Mouse (Mus musculus) heart, postnatal 25 days (tissue): ENCODE measurements at regions not wholly inside any gene's neighbourhood (a gene's known extent, or its start where the extent isn't known, plus 50 kb on each side); places are given as distances from the start of the nearest gene placed in this dataset.

Experiments used
- DNase-seq: peaks from one replicate; pipeline ENCODE4 v3.0.0; 2022; ENCODE audit warnings: low spot score
- intact Hi-C: fragments of 180-260 bp; cut with DNase I; formaldehyde crosslinking; loops from one replicate; pipeline ENCODE4 v1.15.1; 2025

DNA sequence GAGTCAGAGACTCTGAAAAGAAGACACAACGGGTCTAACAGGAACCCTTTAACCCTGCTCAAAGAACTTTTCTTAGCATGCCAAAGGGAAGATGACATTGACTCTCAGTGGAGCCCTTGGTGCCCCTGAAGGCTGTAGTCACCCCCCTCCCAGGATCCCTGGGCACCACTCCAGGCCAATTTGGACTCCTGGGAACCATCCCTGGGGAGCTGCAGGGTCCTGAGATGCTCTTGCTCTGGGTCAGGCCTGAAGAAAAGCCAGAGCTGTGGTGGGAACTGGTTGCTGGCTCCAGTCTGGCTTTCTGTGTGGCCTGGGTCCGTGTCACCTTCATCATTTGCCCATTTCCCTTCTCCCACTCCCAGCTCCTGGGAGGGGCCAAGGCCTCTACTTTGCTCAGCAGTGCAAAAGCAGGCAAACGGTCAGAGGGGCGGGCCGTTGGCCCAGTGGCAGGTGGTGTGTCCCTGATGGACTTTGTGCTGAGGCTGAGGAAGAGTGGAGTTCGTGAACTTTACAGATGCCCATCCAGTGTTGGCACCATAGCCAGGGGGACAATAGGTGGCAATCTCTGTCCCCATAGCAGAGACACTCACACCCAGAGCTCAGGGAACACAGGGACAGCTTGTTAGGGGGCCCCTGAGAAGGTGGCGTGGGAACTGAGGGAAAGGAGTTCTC is 69.1 kb upstream of the Ccnd1 start:
- intact Hi-C loops: no loop called here
- no peak for DNase-seq

- intact Hi-C loops: no loop called here
- no peak for DNase-seq
Measured at GRCm38 (mm10) chr7:145007216-145007615, 67.5 kb upstream of the Ccnd1 start.

DNA sequence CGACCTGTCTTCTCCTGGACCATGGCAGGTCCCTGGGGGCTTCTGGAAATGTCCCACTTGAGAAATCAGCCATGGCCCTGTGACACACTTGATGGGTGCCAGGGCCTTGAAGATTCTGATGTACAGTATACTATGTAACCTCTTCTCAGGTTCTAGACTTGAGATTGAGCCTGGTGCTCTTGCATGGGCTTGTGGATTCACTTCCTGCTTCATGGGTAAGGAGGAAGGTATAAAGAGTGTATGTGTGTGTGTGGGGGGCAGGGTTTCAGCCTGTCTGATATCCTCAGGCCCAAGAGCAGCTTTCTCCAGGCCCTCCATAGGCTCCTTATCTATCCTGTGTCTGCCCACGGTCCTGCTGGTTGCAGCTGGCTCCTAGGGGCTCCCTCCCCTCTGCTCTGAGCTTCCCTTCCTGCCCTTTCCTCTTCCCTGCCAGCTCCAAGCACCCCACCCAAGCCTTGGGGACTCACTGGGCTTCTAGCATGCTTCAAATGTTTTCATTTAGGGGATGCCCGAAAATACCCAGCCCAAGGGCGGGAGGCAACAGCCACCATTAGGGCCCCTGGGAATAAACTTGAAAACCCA is 61.9 kb upstream of the Ccnd1 start:
- intact Hi-C loops: loop anchor here (2.0 kb wide), 1 partner anchor 19 kb away; no protein-coding TSS in a partner anchor
- DNase-seq: no peak

GRCm38 (mm10) chr7:144999741-145000140 is 60.0 kb upstream of the Ccnd1 start:
- no peak for DNase-seq

DNA sequence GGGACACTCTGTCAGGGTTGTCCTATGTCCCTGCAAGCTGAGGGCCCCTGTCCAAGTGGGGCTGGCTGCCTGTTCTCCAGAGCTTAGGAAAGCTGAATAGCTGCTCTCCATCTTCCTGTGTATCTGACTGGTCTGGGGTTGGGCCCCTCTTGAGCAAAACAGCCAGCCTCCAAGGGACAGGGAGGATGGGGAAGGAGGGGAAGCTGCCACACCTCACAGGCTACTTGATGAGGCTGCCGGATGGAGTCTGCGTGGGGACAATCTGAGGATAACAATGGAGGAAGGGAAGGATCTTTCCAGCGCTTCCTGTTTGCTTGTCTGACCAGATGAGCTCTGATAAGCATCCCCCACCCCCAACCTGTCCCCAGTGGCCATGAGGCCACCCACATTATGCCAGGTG is 57.1 kb upstream of the Ccnd1 start:
- intact Hi-C loops: loop anchor here (5.0 kb wide), 1 partner anchor 55 kb away; no protein-coding TSS in a partner anchor
- peak; percentile 20 for DNase-seq

More at GRCm38 (mm10) chr7:144999741-145000140, 60.0 kb upstream of the Ccnd1 start:
- intact Hi-C loops: loop anchor here (2.0 to 5.0 kb wide), 2 partner anchors 21 to 57 kb away; no protein-coding TSS in a partner anchor

DNA sequence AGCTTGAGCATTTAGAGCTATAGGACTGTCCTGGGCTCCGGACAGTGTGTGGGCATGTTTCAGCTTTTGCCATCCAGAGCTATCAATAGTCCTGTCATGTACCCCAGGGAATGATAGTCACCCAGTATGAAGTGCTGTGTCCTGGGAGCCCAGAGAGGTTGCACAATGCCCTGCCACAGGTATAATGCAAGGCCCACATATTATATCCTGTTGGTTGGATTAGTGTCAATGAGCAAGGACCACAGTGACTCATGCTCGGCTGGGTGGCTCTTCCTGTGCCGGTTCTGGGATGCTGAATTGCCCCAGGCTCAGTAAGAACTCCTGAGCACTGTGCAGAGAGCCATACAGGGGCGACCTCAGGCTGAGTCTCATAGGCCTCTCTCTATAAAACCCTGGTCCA is 54.5 kb upstream of the Ccnd1 start:
- no peak for DNase-seq
- intact Hi-C loops: no loop called here

DNA sequence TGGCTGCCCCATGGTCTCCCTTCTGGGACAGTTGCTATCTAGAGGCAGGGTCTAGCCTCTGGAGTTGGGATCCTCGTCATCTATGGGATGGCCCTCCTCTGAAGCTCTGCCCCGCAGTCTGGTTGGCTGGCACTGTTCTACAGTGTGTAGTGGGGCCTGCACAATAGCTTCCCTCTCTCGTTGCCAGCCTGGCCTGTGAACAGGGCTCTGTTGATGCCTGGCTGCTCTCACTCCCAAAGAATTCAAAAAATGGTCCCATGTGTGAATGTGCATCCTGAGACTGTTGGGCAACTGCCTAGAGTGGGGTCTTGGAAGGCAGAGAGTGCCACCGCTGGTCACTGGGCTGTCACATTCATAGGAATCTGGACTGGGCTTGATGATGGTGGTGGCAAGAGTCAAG is 53.8 kb upstream of the Ccnd1 start:
- DNase-seq: no peak

GRCm38 (mm10) chr7:144991760-144992159 is 52.0 kb upstream of the Ccnd1 start:
- no peak for DNase-seq
- intact Hi-C loops: no loop called here

More for the DNA sequence above, 53.8 kb upstream of the Ccnd1 start:
- intact Hi-C loops: no loop called here
